Mouse (Mus musculus) liver, embryonic 11.5 days (tissue): ENCODE measurements around the gene Ric8b. TPM values are rescaled to one million over a fixed set of nuclear protein-coding genes. Genes with fewer than 3 reads are reported as not detected.
A peak's percentile ranks its signal among the peaks of the same experiment; 100 is the strongest.

Experiments
- ATAC-seq: fragments of 200-750 bp; cut with Nextera tagmentation; replicated peaks from 2 replicates; pipeline ENCODE4 v1.8.0; 2017; ENCODE audit warnings: moderate number of reproducible peaks, mild to moderate bottlenecking, moderate TSS enrichment, moderate library complexity; ENCODE audit not compliant: low FRiP score
- DNase-seq: peaks from one replicate; pipeline ENCODE4 v3.0.0-alpha.2; 2017; ENCODE audit warnings: low spot score
- H3K27ac ChIP-seq: fragments of 300-500 bp; sonication (generic); 2 replicates; pipeline ENCODE4 v1.5.1; 2014; ENCODE audit warnings: mild to moderate bottlenecking, low read depth, low read length, control low read depth
- H3K27me3 ChIP-seq: fragments of 300-500 bp; sonication (generic); replicated peaks from 2 replicates; pipeline ENCODE4 v1.6.1; 2014; ENCODE audit warnings: low read length, mixed read lengths; ENCODE audit not compliant: control insufficient read depth, insufficient read depth
- H3K36me3 ChIP-seq: fragments of 300-500 bp; sonication (generic); 2 replicates; pipeline ENCODE4 v1.6.1; 2014; ENCODE audit warnings: mild to moderate bottlenecking, low read length, moderate library complexity, mixed read lengths; ENCODE audit not compliant: control insufficient read depth, insufficient read depth
- H3K4me1 ChIP-seq: fragments of 300-500 bp; sonication (generic); replicated peaks from 2 replicates; pipeline ENCODE4 v1.6.1; 2014; ENCODE audit warnings: low read length, mixed read lengths; ENCODE audit not compliant: control insufficient read depth, insufficient read depth
- H3K4me2 ChIP-seq: fragments of 300-500 bp; sonication (generic); 2 replicates; pipeline ENCODE4 v1.6.1; 2014; ENCODE audit warnings: mild to moderate bottlenecking, control low read depth, moderate library complexity
- H3K4me3 ChIP-seq: fragments of 300-500 bp; sonication (generic); 2 replicates; pipeline ENCODE4 v1.5.1; 2014; ENCODE audit warnings: low read depth, low read length, control low read depth
- H3K9ac ChIP-seq: fragments of 300-500 bp; sonication (generic); 2 replicates; pipeline ENCODE4 v1.6.1; 2014; ENCODE audit warnings: low read depth, low read length, control low read depth
- H3K9me3 ChIP-seq: fragments of 300-500 bp; sonication (generic); 2 replicates; pipeline ENCODE4 v1.6.1; 2016; ENCODE audit warnings: low read length, inconsistent platforms, mixed read lengths; ENCODE audit not compliant: control insufficient read depth
- WGBS: fragments of 180-500 bp; shearing (Covaris S2); extraction: QIAGEN DNeasy Blood & Tissue Kit; methylation state at CpG from one replicate; pipeline ENCODE4 v1.1.7; 2014; 5-methylcytosine and 5-hydroxymethylcytosine counted together
- polyA plus RNA-seq: library from polyadenylated mRNA; unstranded; fragments of >200 nt; fragmentation: Nextera tagmentation; extraction: Ambion mirVana; gene quantifications from 2 replicates; pipeline ENCODE4 v1.2.1, GENCODE M21; 2014

The Ric8b gene
- polyA plus RNA-seq, 1 experiment from 2014 or later: 9.7 TPM

GRCm38 (mm10) chr10:85014456-85014976, 97.1 kb downstream of the Ric8b start:
- DNase-seq: no peak
- H3K4me3 ChIP-seq: no peak overlapping the region
- no peak overlapping the region for H3K27ac ChIP-seq
- peaks cover 9% of the 10 kb centered on the region for H3K36me3 ChIP-seq
- no peaks in the 10 kb centered on the region for H3K27me3 ChIP-seq
- no peak for ATAC-seq
- H3K4me1 ChIP-seq: no peaks in the 10 kb centered on the region
- H3K4me2 ChIP-seq: no peak overlapping the region
- H3K9ac ChIP-seq: no peak overlapping the region
- no peaks in the 10 kb centered on the region for H3K9me3 ChIP-seq
- 90% methylated on average over 9 of the region's 9 CpGs for WGBS

DNA sequence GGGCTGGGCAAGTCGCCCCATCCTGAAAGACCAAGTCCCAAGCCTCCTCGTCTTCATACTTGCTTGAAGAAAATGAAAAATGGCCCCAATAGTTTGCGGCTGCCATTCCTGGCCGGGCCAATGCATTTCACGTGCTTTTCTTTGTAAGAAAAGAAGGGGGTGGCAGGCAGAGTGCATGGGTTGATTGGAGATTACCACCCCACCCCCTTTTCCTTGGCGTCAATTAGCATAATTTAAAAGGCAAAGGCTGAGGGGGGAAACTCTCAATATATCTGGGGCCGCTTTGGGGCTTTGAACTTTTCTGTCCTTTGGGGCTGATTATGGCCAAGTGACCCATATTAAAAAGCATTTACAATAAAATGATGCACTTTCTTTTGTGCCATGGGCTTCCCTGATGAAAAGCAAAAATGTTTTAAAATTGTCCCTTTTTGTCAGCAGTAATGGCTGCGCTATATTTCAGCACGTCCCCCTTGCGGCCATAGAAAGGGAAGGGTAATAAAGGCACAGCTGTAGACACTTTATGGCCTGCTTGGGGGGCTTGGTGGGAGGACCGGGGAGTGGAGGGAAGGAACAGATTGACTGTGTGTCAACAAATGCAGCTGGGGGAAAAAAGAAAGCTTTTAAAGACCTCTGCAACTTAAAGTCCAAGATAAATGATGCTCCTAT, 105.4 kb downstream of the Ric8b start:
- 69% methylated on average over 11 of the region's 11 CpGs for WGBS
- Histone ChIP-seq H3K9me3 (no peaks in the 10 kb centered on the region), H3K36me3 (no peaks in the 10 kb centered on the region), H3K27ac (no peak overlapping the region), H3K9ac (no peak overlapping the region), H3K4me3 (no peak overlapping the region), H3K4me1 (peaks cover 2% of the 10 kb centered on the region), H3K4me2 (no peak overlapping the region), H3K27me3 (no peaks in the 10 kb centered on the region)
- no peak for ATAC-seq
- no peak for DNase-seq

DNA sequence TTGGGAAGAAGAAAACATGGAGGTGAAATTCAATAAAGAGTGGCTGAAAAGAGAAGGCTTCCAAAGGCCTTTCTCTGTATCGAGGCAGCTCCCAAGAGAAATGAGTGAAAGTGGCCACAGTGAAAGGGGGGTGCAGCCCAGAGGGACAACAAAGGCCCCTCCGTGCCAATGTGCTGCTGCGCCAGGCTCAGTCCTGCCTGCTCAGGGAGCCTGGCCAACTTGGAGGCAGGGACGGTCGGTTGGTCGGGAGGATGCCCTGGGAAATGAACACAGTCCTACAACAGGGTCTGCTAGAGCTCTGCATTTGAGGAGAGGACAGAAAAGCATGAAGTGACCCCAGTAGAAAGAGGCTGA, 105.9 kb downstream of the Ric8b start:
- 72% methylated on average over 6 of the region's 6 CpGs for WGBS
- DNase-seq: no peak
- Histone ChIP-seq H3K27ac (no peak overlapping the region), H3K4me3 (no peak overlapping the region), H3K36me3 (no peaks in the 10 kb centered on the region), H3K9me3 (no peaks in the 10 kb centered on the region), H3K9ac (no peak overlapping the region), H3K27me3 (no peaks in the 10 kb centered on the region), H3K4me2 (no peak overlapping the region), H3K4me1 (peaks cover 5% of the 10 kb centered on the region)
- no peak for ATAC-seq

GRCm38 (mm10) chr10:85025799-85026424, 108.5 kb downstream of the Ric8b start:
- peak; percentile 91 for ATAC-seq
- no peaks in the 10 kb centered on the region for H3K27me3 ChIP-seq
- H3K4me1 ChIP-seq: peaks cover 5% of the 10 kb centered on the region
- no peaks in the 10 kb centered on the region for H3K9me3 ChIP-seq
- no peak overlapping the region for H3K27ac ChIP-seq
- no peaks in the 10 kb centered on the region for H3K36me3 ChIP-seq
- DNase-seq: no peak
- no peak overlapping the region for H3K4me3 ChIP-seq
- no peak overlapping the region for H3K4me2 ChIP-seq
- 86% methylated on average over 11 of the region's 11 CpGs for WGBS
- H3K9ac ChIP-seq: no peak overlapping the region

DNA sequence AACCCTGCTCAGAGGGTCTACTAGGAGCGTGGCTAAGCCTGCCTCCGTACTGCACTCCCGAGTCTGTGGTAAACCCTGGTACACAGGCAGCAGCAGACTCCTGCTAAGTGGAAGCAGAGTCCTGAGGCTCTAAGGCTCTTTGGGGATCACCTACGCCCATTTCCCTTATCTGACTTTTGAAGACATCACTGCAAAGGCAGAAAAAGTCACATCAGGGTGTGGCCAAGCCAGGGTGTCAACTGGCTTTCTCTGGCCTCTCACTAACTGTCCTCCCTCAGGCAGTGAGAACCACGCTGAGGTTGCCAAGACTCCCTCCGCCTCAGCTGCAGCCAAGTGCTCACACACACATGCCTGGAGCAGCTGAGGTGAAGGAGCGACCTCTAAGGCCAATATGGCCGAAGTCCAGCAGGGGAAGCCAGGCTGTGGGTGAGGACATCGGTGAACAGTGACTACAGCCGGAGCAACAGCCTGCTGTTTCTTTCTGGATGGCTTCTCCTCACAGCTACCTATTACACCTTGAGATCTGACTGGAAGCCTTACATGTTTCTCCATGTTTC, 110.3 kb downstream of the Ric8b start:
- H3K9ac ChIP-seq: no peak overlapping the region
- H3K4me1 ChIP-seq: peaks cover 5% of the 10 kb centered on the region
- H3K36me3 ChIP-seq: no peaks in the 10 kb centered on the region
- no peak overlapping the region for H3K4me2 ChIP-seq
- H3K9me3 ChIP-seq: no peaks in the 10 kb centered on the region
- H3K27me3 ChIP-seq: no peaks in the 10 kb centered on the region
- 74% methylated on average over 10 of the region's 10 CpGs for WGBS
- no peak for DNase-seq
- no peak overlapping the region for H3K4me3 ChIP-seq
- no peak overlapping the region for H3K27ac ChIP-seq
- ATAC-seq: peak; percentile 76

GRCm38 (mm10) chr10:85035131-85035725, 117.8 kb downstream of the Ric8b start:
- Histone ChIP-seq H3K4me1 (no peaks in the 10 kb centered on the region), H3K27ac (no peak overlapping the region), H3K27me3 (no peaks in the 10 kb centered on the region), H3K9ac (no peak overlapping the region), H3K36me3 (no peaks in the 10 kb centered on the region), H3K4me2 (no peak overlapping the region), H3K4me3 (no peak overlapping the region), H3K9me3 (no peaks in the 10 kb centered on the region)
- 20% methylated on average over 8 of the region's 8 CpGs for WGBS
- no peak for DNase-seq
- no peak for ATAC-seq

DNA sequence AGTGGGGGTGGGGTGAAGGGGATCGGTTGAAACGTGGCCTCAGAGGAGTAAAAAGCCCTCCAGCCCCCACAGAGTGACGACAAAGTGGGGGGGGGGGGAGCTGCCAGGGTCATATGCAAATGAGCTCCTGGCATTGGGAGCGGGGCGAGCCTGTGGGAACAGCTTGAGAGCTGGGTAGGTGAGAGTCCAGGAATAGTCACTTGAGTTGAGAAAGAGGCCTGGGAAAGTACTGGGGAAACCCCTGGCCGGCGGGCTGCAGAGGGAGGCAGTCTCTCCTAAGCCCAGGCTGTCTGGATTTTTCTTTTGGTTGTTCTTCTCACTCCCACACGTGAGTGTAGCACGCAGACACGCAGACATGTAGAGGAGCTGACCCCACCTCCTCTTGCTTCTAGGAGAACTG, 120.7 kb downstream of the Ric8b start:
- DNase-seq: no peak
- Histone ChIP-seq H3K27me3 (no peaks in the 10 kb centered on the region), H3K4me2 (no peak overlapping the region), H3K27ac (no peak overlapping the region), H3K4me1 (no peaks in the 10 kb centered on the region), H3K9me3 (no peaks in the 10 kb centered on the region), H3K36me3 (no peaks in the 10 kb centered on the region), H3K4me3 (no peak overlapping the region), H3K9ac (no peak overlapping the region)
- no peak for ATAC-seq
- 69% methylated on average over 9 of the region's 10 CpGs for WGBS

GRCm38 (mm10) chr10:85038852-85039251, 121.4 kb downstream of the Ric8b start:
- ATAC-seq (no peak), DNase-seq (no peak)
- no peak overlapping the region for H3K27ac ChIP-seq
- H3K4me2 ChIP-seq: no peak overlapping the region
- no peaks in the 10 kb centered on the region for H3K27me3 ChIP-seq
- 83% methylated on average over 5 of the region's 5 CpGs for WGBS
- no peaks in the 10 kb centered on the region for H3K36me3 ChIP-seq
- H3K4me1 ChIP-seq: no peaks in the 10 kb centered on the region
- no peaks in the 10 kb centered on the region for H3K9me3 ChIP-seq
- H3K4me3 ChIP-seq: no peak overlapping the region
- no peak overlapping the region for H3K9ac ChIP-seq
